Mouse (Mus musculus) kidney, adult 11 months (tissue): Measurements from ENCODE around the gene Gm10722.
"Not testable (repeated sequence)": the region's sequence is repeated elsewhere in the genome, so short reads cannot be mapped to it uniquely, and the experiment has no call there.

ENCODE experiments used
- DNase-seq: peaks from one replicate; pipeline ENCODE4 v3.0.0; 2022

Gene Gm10722

DNA sequence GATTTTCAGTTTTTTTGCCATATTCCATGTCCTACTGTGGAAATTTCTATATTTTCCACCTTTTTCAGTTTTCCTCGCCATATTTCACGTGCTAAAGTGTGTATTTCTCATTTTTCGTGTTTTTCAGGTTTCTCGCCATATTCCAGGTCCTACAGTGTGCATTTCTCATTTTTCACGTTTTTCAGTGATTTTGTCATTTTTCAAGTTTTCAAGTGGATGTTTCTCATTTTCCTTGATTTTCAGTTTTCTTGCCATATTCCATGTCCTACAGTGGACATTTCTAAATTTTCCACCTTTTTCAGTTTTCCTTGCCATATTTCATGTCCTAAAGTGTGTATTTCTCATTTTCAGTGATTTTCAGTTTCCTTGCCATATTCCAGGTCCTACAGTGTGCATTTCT, 25.4 kb downstream of the Gm10722 start:
- not testable (repeated sequence) for DNase-seq

DNA sequence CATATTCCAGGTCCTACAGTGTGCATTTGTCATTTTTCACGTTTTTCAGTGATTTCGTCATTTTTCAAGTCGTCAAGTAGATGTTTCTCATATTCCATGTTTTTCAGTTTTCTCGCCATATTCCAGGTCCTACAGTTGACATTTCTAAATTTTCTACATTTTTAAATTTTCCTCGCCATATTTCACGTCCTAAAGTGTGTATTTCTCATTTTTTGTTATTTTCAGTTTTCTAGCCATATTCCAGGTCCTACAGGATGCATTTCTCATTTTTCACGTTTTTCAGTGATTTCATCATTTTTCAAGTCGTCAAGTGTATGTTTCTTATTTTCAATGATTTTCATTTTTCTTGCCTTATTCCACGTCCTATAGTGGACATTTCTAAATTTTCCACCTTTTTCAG, 26.0 kb downstream of the Gm10722 start:
- DNase-seq, result not testable (repeated sequence)

DNA sequence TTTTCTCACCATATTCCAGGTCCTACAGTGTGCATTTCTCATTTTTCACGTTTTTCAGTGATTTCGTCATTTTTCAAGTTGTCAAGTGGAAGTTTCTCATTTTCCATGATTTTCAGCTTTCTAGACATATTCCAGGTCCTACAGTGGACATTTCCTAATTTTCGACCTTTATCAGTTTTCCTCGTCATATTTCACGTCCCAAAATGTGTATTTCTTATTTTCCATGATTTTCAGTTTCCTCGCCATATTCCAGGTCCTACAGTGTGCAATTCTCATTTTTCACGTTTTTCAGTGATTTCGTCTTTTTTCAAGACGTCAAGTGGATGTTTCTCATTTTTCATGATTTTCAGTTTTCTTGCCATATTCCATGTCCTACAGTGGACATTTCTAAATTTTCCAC, 26.5 kb downstream of the Gm10722 start:
- not testable (repeated sequence) for DNase-seq

DNA sequence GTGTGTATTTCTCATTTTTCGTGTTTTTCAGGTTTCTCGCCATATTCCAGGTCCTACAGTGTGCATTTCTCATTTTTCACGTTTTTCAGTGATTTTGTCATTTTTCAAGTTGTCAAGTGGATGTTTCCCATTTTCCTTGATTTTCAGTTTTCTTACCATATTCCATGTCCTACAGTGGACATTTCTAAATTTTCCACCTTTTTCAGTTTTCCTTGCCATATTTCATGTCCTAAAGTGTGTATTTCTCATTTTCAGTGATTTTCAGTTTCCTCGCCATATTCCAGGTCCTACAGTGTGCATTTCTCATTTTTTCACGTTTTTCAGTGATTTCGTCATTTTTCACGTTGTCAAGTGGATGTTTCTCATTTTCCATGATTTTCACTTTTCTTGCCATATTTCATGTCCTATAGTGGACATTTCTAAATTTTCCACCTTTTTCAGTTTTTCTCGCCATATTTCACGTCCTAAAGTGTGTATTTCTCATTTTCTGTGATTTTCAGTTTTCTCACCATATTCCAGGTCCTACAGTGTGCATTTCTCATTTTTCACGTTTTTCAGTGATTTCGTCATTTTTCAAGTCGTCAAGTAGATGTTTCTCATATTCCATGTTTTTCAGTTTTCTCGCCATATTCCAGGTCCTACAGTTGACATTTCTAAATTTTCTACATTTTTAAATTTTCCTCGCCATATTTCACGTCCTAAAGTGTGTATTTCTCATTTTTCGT, 28.7 kb downstream of the Gm10722 start:
- DNase-seq, result not testable (repeated sequence)

DNA sequence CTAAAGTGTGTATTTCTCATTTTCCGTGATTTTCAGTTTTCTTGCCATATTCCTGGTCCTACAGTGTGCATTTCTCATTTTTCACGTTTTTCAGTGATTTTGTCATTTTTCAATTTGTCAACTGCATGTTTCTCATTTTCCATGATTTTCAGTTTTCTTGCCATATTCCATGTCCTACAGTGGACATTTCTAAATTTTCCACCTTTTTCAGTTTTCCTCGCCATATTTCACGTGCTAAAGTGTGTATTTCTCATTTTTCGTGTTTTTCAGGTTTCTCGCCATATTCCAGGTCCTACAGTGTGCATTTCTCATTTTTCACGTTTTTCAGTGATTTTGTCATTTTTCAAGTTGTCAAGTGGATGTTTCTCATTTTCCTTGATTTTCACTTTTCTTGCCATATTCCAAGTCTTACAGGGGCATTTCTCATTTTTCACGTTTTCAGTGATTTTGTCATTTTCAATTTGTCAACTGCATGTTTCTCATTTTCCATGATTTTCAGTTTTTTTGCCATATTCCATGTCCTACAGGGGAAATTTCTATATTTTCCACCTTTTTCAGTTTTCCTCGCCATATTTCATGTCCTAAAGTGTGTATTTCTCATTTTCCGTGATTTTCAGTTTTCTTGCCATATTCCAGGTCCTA, 30.1 kb downstream of the Gm10722 start:
- DNase-seq, result not testable (repeated sequence)

DNA sequence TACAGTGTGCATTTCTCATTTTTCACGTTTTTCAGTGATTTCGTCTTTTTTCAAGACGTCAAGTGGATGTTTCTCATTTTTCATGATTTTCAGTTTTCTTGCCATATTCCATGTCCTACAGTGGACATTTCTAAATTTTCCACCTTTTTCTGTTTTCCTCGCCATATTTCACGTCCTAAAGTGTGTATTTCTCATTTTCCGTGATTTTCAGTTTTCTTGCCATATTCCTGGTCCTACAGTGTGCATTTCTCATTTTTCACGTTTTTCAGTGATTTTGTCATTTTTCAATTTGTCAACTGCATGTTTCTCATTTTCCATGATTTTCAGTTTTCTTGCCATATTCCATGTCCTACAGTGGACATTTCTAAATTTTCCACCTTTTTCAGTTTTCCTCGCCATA, 33.6 kb downstream of the Gm10722 start, which contains the start of gene Gm17535:
TSS of gene Gm17535 (plus strand) at position 301 of the 400 bp plus-strand sequence.
- not testable (repeated sequence) for DNase-seq

DNA sequence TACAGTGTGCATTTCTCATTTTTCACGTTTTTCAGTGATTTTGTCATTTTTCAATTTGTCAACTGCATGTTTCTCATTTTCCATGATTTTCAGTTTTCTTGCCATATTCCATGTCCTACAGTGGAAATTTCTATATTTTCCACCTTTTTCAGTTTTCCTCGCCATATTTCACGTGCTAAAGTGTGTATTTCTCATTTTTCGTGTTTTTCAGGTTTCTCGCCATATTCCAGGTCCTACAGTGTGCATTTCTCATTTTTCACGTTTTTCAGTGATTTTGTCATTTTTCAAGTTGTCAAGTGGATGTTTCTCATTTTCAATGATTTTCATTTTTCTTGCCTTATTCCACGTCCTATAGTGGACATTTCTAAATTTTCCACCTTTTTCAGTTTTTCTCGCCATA, 35.9 kb downstream of the Gm10722 start, which contains the start of gene Gm10715:
TSS of gene Gm10715 (plus strand) at position 301 of the 400 bp plus-strand sequence.
- not testable (repeated sequence) for DNase-seq

DNA sequence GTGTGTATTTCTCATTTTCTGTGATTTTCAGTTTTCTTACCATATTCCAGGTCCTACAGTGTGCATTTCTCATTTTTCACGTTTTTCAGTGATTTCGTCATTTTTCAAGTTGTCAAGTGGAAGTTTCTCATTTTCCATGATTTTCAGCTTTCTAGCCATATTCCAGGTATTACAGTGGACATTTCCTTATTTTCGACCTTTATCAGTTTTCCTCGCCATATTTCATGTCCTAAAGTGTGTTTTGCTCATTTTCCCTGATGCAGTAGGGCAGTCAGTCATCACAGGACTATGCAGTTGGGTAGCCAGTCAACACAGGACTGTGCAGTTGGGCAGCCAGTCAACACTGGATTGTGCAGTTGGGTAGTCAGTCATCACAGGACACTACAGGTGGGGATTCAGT, 37.4 kb downstream of the Gm10722 start:
- DNase-seq, result not testable (repeated sequence)
